Mouse (Mus musculus) kidney, embryonic 14.5 days (tissue): ENCODE data around the gene Cysrt1. TPM values are rescaled to one million over a fixed set of nuclear protein-coding genes. Genes with fewer than 3 reads are reported as not detected.

Experiments used
- ATAC-seq: fragments of 200-750 bp; cut with Nextera tagmentation; 2 replicates; pipeline ENCODE4 v1.8.0; 2017; ENCODE audit warnings: moderate number of reproducible peaks, mild to moderate bottlenecking, moderate TSS enrichment, moderate library complexity; ENCODE audit not compliant: low FRiP score, low TSS enrichment
- H3K27ac ChIP-seq: fragments of 300-500 bp; sonication (generic); 2 replicates; pipeline ENCODE4 v1.5.1; 2014; ENCODE audit warnings: low read depth, mild to moderate bottlenecking, low read length, moderate library complexity, mixed read lengths
- H3K27me3 ChIP-seq: fragments of 300-500 bp; sonication (generic); 2 replicates; pipeline ENCODE4 v1.6.1; 2014; ENCODE audit warnings: mild to moderate bottlenecking, low read length; ENCODE audit not compliant: control insufficient read depth, insufficient read depth
- H3K36me3 ChIP-seq: fragments of 300-500 bp; sonication (generic); 2 replicates; pipeline ENCODE4 v1.6.1; 2014; ENCODE audit warnings: low read length, mixed read lengths; ENCODE audit not compliant: control insufficient read depth, insufficient read depth
- H3K4me1 ChIP-seq: fragments of 300-500 bp; sonication (generic); 2 replicates; pipeline ENCODE4 v1.6.1; 2014; ENCODE audit warnings: low read length, mixed read lengths; ENCODE audit not compliant: control insufficient read depth, insufficient read depth
- H3K4me2 ChIP-seq: fragments of 300-500 bp; sonication (generic); replicated peaks from 2 replicates; pipeline ENCODE4 v1.6.1; 2014; ENCODE audit warnings: low read depth, mild to moderate bottlenecking, low read length
- H3K4me3 ChIP-seq: fragments of 300-500 bp; sonication (generic); 2 replicates; pipeline ENCODE4 v1.5.1; 2014; ENCODE audit warnings: mild to moderate bottlenecking, low read length
- H3K9ac ChIP-seq: fragments of 300-500 bp; sonication (generic); 2 replicates; pipeline ENCODE4 v1.6.1; 2014; ENCODE audit warnings: low read depth, mild to moderate bottlenecking, low read length, moderate library complexity
- H3K9me3 ChIP-seq: fragments of 300-500 bp; sonication (generic); 2 replicates; pipeline ENCODE4 v1.6.1; 2016; ENCODE audit warnings: low read length; ENCODE audit not compliant: control insufficient read depth
- WGBS: fragments of 180-500 bp; shearing (Covaris S2); extraction: QIAGEN DNeasy Blood & Tissue Kit; methylation state at CpG from one replicate; pipeline ENCODE4 v1.1.7; 2014; 5-methylcytosine and 5-hydroxymethylcytosine counted together
- polyA plus RNA-seq: library from polyadenylated mRNA; unstranded; fragments of >200 nt; fragmentation: Nextera tagmentation; extraction: Ambion mirVana; gene quantifications from 2 replicates; pipeline ENCODE4 v1.2.1, GENCODE M21; 2014

Gene Cysrt1
- polyA plus RNA-seq, 1 experiment from 2014 or later = not detected

- H3K4me3 ChIP-seq = no peak overlapping the region
- 86% methylated on average over 5 of the region's 5 CpGs for WGBS
- peaks cover 4% of the 10 kb centered on the region; the same call in 1 of the 2 replicates for H3K36me3 ChIP-seq
- H3K4me1 ChIP-seq = peaks cover 18% of the 10 kb centered on the region
- no peak overlapping the region for H3K9ac ChIP-seq
- ATAC-seq = no peak
- no peaks in the 10 kb centered on the region for H3K27me3 ChIP-seq
- H3K27ac ChIP-seq = no peak overlapping the region
- H3K9me3 ChIP-seq = no peaks in the 10 kb centered on the region
- H3K4me2 ChIP-seq = no peak overlapping the region
Measured at GRCm38 (mm10) chr2:25226864-25227263, 15.4 kb downstream of the Cysrt1 start.

- no peak for ATAC-seq
- H3K4me1 ChIP-seq = peaks cover 18% of the 10 kb centered on the region
- H3K36me3 ChIP-seq = peaks cover 11% of the 10 kb centered on the region; the same call in 1 of the 2 replicates
- peak overlapping the region; percentile 97 for H3K27ac ChIP-seq
- peak overlapping the region; percentile 52; the same call in 1 of the 2 replicates for H3K4me2 ChIP-seq
- peak overlapping the region; percentile 86; the same call in 1 of the 2 replicates for H3K4me3 ChIP-seq
- no peaks in the 10 kb centered on the region for H3K27me3 ChIP-seq
- peak overlapping the region; percentile 70; the same call in 1 of the 2 replicates for H3K9ac ChIP-seq
- no peaks in the 10 kb centered on the region for H3K9me3 ChIP-seq
- 79% methylated on average over 8 of the region's 8 CpGs for WGBS
Measured at GRCm38 (mm10) chr2:25225811-25226379, 16.4 kb downstream of the Cysrt1 start.

- peaks cover 11% of the 10 kb centered on the region; the same call in 1 of the 2 replicates for H3K36me3 ChIP-seq
- H3K4me2 ChIP-seq = peak overlapping the region; percentile 52
- H3K4me1 ChIP-seq = peaks cover 18% of the 10 kb centered on the region
- peak overlapping the region; percentile 70 for H3K9ac ChIP-seq
- H3K4me3 ChIP-seq = peak overlapping the region; percentile 86
- H3K27me3 ChIP-seq = no peaks in the 10 kb centered on the region
- H3K27ac ChIP-seq = peak overlapping the region; percentile 97
- no peaks in the 10 kb centered on the region for H3K9me3 ChIP-seq
- peak; percentile 97 for ATAC-seq
- 1% methylated on average over 41 of the region's 41 CpGs for WGBS
Measured at GRCm38 (mm10) chr2:25224766-25225752, 17.2 kb downstream of the Cysrt1 start.

- Histone ChIP-seq H3K27me3 (no peaks in the 10 kb centered on the region), H3K27ac (peak within 1 kb of the TSS; percentile 97), H3K36me3 (peaks cover 11% of the 10 kb centered on the region; the same call in 1 of the 2 replicates), H3K4me2 (peak within 1 kb of the TSS; percentile 59), H3K4me3 (peak within 1 kb of the TSS; percentile 86), H3K9me3 (no peaks in the 10 kb centered on the region), H3K4me1 (peaks cover 18% of the 10 kb centered on the region), H3K9ac (peak within 1 kb of the TSS; percentile 76)
- ATAC-seq = no peak
- 1% methylated on average over 17 of the region's 17 CpGs for WGBS
Measured at GRCm38 (mm10) chr2:25224492-25224765, 17.8 kb downstream of the Cysrt1 start, which contains the start of gene Tubb4b. TSS of gene Tubb4b (minus strand) at chr2:25224702.

GRCm38 (mm10) chr2:25223681-25224491, 18.4 kb downstream of the Cysrt1 start:
- H3K27ac ChIP-seq = peak overlapping the region; percentile 92
- H3K36me3 ChIP-seq = peaks cover 11% of the 10 kb centered on the region; the same call in 1 of the 2 replicates
- H3K9me3 ChIP-seq = no peaks in the 10 kb centered on the region
- H3K4me1 ChIP-seq = peaks cover 18% of the 10 kb centered on the region
- peak overlapping the region; percentile 59 for H3K4me2 ChIP-seq
- H3K4me3 ChIP-seq = peak overlapping the region; percentile 86
- peak overlapping the region; percentile 76 for H3K9ac ChIP-seq
- ATAC-seq = peak; percentile 53
- under 1% methylated on average over 50 of the region's 53 CpGs for WGBS
- no peaks in the 10 kb centered on the region for H3K27me3 ChIP-seq

GRCm38 (mm10) chr2:25221331-25221772, 20.9 kb downstream of the Cysrt1 start:
- no peak overlapping the region for H3K9ac ChIP-seq
- no peak overlapping the region for H3K27ac ChIP-seq
- H3K36me3 ChIP-seq = peaks cover 11% of the 10 kb centered on the region; the same call in 1 of the 2 replicates
- 69% methylated on average over 5 of the region's 5 CpGs for whole genome bisulfite sequencing
- H3K4me1 ChIP-seq = peaks cover 13% of the 10 kb centered on the region
- no peak overlapping the region for H3K4me2 ChIP-seq
- no peaks in the 10 kb centered on the region for H3K9me3 ChIP-seq
- no peaks in the 10 kb centered on the region for H3K27me3 ChIP-seq
- H3K4me3 ChIP-seq = no peak overlapping the region
- no peak for ATAC-seq

GRCm38 (mm10) chr2:25218445-25218844, 23.8 kb downstream of the Cysrt1 start, which contains the start of gene Fam166a:
TSS of gene Fam166a (plus strand) at chr2:25218745.
- H3K4me3 ChIP-seq = no peak within 1 kb of the TSS
- no peak within 1 kb of the TSS for H3K4me2 ChIP-seq
- H3K4me1 ChIP-seq = peaks cover 3% of the 10 kb centered on the region
- no peak within 1 kb of the TSS for H3K27ac ChIP-seq
- H3K9ac ChIP-seq = no peak within 1 kb of the TSS
- H3K27me3 ChIP-seq = no peaks in the 10 kb centered on the region
- ATAC-seq = no peak
- peaks cover 11% of the 10 kb centered on the region; the same call in 1 of the 2 replicates for H3K36me3 ChIP-seq
- H3K9me3 ChIP-seq = no peaks in the 10 kb centered on the region

GRCm38 (mm10) chr2:25217666-25218065, 24.6 kb downstream of the Cysrt1 start:
- no peak overlapping the region for H3K27ac ChIP-seq
- no peaks in the 10 kb centered on the region for H3K27me3 ChIP-seq
- ATAC-seq = no peak
- 49% methylated on average over 2 of the region's 2 CpGs for WGBS
- peaks cover 8% of the 10 kb centered on the region; the same call in 1 of the 2 replicates for H3K36me3 ChIP-seq
- H3K4me2 ChIP-seq = no peak overlapping the region
- no peak overlapping the region for H3K9ac ChIP-seq
- H3K4me3 ChIP-seq = no peak overlapping the region
- H3K9me3 ChIP-seq = no peaks in the 10 kb centered on the region
- H3K4me1 ChIP-seq = no peaks in the 10 kb centered on the region
